Mouse (Mus musculus) forebrain, embryonic 16.5 days (tissue): ENCODE results near the gene Picalm. TPM values are rescaled to one million over a fixed set of nuclear protein-coding genes. Genes with fewer than 3 reads are reported as not detected.

Source experiments
- ATAC-seq: fragments of 200-750 bp; cut with Nextera tagmentation; 2 replicates; pipeline ENCODE4 v1.8.0; 2017; ENCODE audit warnings: mild to moderate bottlenecking, moderate library complexity
- H3K27ac ChIP-seq: fragments of 300-500 bp; sonication (generic); 2 replicates; pipeline ENCODE4 v1.5.1; 2014; ENCODE audit warnings: low read length, control low read depth
- H3K27me3 ChIP-seq: fragments of 300-500 bp; sonication (generic); replicated peaks from 2 replicates; pipeline ENCODE4 v1.6.1; 2014; ENCODE audit warnings: low read length; ENCODE audit not compliant: control insufficient read depth, insufficient read depth
- H3K36me3 ChIP-seq: fragments of 300-500 bp; sonication (generic); 2 replicates; pipeline ENCODE4 v1.6.1; 2014; ENCODE audit not compliant: control insufficient read depth, insufficient read depth
- H3K4me1 ChIP-seq: fragments of 300-500 bp; sonication (generic); replicated peaks from 2 replicates; pipeline ENCODE4 v1.6.1; 2014; ENCODE audit warnings: low read length; ENCODE audit not compliant: control insufficient read depth, insufficient read depth
- H3K4me2 ChIP-seq: fragments of 300-500 bp; sonication (generic); 2 replicates; pipeline ENCODE4 v1.6.1; 2014; ENCODE audit warnings: mild to moderate bottlenecking, low read length, control low read depth
- H3K4me3 ChIP-seq: fragments of 300-500 bp; sonication (generic); replicated peaks from 2 replicates; pipeline ENCODE4 v1.5.1; 2014; ENCODE audit warnings: mild to moderate bottlenecking, low read length, control low read depth
- H3K9ac ChIP-seq: fragments of 300-500 bp; sonication (generic); replicated peaks from 2 replicates; pipeline ENCODE4 v1.6.1; 2014; ENCODE audit warnings: low read depth, low read length, control low read depth
- H3K9me3 ChIP-seq: fragments of 300-500 bp; sonication (generic); 2 replicates; pipeline ENCODE4 v1.6.1; 2016; ENCODE audit warnings: low read length; ENCODE audit not compliant: control insufficient read depth
- WGBS: fragments of 180-500 bp; shearing (Covaris S2); extraction: QIAGEN DNeasy Blood & Tissue Kit; methylation state at CpG from one replicate; pipeline ENCODE4 v1.1.7; 2014; 5-methylcytosine and 5-hydroxymethylcytosine counted together
- polyA plus RNA-seq: library from polyadenylated mRNA; unstranded; fragments of >200 nt; fragmentation: Nextera tagmentation; extraction: Ambion mirVana; gene quantifications from 2 replicates; pipeline ENCODE4 v1.2.1, GENCODE M21; 2015

Picalm gene
- polyA plus RNA-seq, 1 experiment from 2014 or later: 51.2 TPM

DNA sequence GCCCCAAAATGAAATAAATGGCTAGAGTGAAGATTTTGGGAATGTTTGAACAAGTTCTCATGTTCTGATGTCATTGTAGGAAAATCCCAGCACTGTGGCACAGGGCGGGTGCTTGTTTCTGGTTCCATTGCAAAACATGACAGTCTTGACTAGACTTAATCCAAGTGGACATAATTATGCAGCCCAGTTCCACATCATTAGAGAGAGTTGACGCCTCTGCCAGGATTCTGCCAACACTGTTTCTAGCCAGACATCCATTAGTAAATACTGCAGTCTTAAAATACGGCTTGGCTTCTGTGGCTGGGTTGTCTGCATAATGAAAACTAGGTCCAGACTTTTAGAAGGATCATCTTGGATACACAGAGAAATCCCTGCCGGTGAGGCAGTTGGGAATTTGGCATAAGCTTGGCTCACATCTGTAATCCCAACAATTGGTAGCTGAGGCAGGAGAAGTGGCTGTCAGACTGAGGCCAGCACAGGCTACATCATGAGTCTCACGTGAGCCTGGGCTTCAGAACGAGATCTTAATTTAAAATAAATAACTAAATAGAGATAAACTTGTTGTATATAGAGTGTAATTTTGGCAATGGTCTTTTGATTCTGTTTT lies 34.1 kb upstream of the Picalm start:
- Histone ChIP-seq H3K27ac (no peak overlapping the region), H3K4me1 (peaks cover 8% of the 10 kb centered on the region), H3K36me3 (no peaks in the 10 kb centered on the region), H3K9me3 (no peaks in the 10 kb centered on the region), H3K4me2 (no peak overlapping the region), H3K4me3 (no peak overlapping the region), H3K27me3 (no peaks in the 10 kb centered on the region), H3K9ac (no peak overlapping the region)
- 34% methylated on average over 6 of the region's 6 CpGs for WGBS
- peak; percentile 94 for ATAC-seq

DNA sequence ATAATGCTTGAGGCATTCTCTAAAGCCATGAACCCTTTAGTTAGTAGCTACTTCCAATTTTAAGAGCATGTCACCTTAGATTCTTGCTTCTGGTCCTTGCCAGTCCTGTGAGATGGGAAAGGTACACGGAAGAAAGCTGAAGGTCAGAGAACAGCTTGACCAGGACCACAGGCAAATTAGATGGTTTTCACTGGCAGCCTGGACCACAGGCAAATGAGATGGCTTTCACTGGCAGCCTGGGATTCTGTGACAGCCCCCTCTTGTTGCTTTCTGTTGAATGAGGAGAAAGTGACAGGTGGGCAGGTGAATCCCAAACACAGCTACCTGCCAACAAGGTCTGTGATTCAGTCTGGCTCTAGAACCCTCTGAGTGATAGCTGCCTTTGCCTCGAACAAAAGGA lies 33.4 kb upstream of the Picalm start:
- no peak overlapping the region for H3K4me3 ChIP-seq
- H3K27me3 ChIP-seq: no peaks in the 10 kb centered on the region
- ATAC-seq: no peak
- no peak overlapping the region for H3K9ac ChIP-seq
- 58% methylated on average over 2 of the region's 2 CpGs for WGBS
- H3K9me3 ChIP-seq: no peaks in the 10 kb centered on the region
- no peak overlapping the region for H3K4me2 ChIP-seq
- no peaks in the 10 kb centered on the region for H3K36me3 ChIP-seq
- H3K4me1 ChIP-seq: peaks cover 8% of the 10 kb centered on the region
- no peak overlapping the region for H3K27ac ChIP-seq

DNA sequence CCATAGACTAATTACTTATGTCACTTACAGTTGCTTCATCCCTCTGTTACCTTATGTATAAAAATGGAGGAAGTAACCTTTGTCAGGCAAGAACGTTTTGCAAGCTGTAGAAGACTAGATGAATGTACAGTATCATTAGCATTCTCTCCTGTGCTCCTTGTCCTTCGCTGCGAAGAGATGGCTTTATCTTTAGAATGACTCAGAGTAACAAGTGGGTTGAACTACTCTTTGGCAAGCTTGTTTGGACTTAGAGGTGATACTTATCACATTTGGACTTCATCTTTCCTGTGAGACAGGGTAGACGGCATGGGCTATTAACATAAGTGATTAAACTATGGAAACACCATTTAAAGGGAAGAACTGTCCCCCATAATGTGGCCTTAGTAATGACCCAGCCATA lies 31.8 kb upstream of the Picalm start:
- no peak overlapping the region for H3K27ac ChIP-seq
- no peak for ATAC-seq
- H3K4me3 ChIP-seq: no peak overlapping the region
- H3K4me1 ChIP-seq: peaks cover 8% of the 10 kb centered on the region
- no peak overlapping the region for H3K9ac ChIP-seq
- H3K36me3 ChIP-seq: no peaks in the 10 kb centered on the region
- no peak overlapping the region for H3K4me2 ChIP-seq
- 89% methylated on average over 4 of the region's 4 CpGs for WGBS
- H3K9me3 ChIP-seq: no peaks in the 10 kb centered on the region
- H3K27me3 ChIP-seq: no peaks in the 10 kb centered on the region

DNA sequence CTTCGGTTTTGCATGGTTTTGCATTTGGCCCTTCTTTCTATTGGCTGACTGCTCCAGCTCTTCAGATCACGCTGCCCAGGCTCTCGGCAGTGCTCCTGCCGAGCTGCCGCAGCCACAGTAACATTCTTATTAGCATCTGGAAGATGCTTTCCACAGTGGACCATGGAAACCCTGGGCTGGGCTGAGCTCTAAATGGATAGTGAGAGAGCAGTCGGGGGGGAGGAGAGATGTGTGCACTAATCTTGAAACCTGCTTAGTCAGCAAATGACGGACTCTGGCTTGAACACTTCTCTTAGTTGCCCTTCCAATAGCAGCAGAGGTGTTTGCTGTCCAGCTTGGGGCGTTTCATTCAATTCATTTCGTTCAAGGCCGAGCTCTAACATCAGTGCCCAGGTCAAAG lies 30.8 kb upstream of the Picalm start:
- Histone ChIP-seq H3K9me3 (no peaks in the 10 kb centered on the region), H3K27me3 (no peaks in the 10 kb centered on the region), H3K36me3 (no peaks in the 10 kb centered on the region), H3K9ac (no peak overlapping the region), H3K4me1 (peaks cover 8% of the 10 kb centered on the region), H3K27ac (no peak overlapping the region), H3K4me3 (no peak overlapping the region), H3K4me2 (peak overlapping the region; percentile 14)
- WGBS: 46% methylated on average over 10 of the region's 10 CpGs
- no peak for ATAC-seq

DNA sequence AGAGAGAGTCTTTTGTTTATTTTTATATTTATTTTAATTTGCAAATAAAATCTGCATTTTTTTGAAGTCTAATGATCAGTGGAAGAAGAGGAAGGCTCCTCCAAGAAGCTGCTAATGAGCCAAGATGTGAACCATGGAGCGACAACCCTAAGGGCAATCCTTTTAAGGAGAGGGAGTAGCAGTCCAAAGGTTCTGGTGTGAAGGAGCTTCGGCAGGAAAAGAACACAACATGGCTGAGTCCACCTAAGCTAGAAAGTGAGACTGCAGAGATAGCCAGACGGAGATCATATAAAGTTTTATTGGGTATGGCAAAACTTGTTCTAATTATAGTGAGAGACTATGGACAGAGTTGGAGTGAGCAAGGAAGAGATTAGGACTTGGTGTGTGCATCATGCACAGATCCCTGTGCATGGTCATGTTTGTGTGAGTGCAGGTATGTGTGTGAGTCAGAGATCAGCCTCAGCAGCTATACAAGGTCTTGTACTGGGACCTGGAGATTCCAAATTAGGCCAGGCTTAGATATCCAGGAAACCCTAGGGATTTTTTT lies 29.3 kb upstream of the Picalm start:
- H3K4me2 ChIP-seq: no peak overlapping the region
- no peaks in the 10 kb centered on the region for H3K36me3 ChIP-seq
- peaks cover 7% of the 10 kb centered on the region for H3K4me1 ChIP-seq
- no peak overlapping the region for H3K9ac ChIP-seq
- no peaks in the 10 kb centered on the region for H3K27me3 ChIP-seq
- H3K4me3 ChIP-seq: no peak overlapping the region
- no peak for ATAC-seq
- no peaks in the 10 kb centered on the region for H3K9me3 ChIP-seq
- H3K27ac ChIP-seq: no peak overlapping the region
- WGBS: 86% methylated on average over 3 of the region's 3 CpGs

DNA sequence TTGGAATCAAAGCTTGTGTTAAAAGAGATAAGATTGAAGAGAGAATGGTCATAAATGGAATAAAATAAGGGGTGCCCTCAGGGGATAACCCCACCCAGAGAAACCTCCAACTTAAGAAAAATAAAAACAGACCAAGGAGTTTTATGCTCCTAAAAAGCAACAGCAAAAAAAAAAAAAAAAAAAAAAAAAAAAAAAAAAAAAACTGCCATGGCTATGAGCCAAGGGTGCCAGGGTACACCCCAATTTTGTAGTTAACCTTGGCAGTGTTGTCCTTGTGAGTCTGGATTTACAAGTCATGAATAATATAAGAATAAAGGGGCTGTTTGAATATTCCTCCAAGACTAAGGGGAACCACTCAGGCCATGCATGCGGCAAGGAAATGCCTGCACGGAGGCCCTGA lies 13.9 kb upstream of the Picalm start:
- no peak overlapping the region for H3K4me3 ChIP-seq
- no peaks in the 10 kb centered on the region for H3K27me3 ChIP-seq
- no peak overlapping the region for H3K9ac ChIP-seq
- WGBS: 79% methylated on average over 2 of the region's 2 CpGs
- H3K27ac ChIP-seq: no peak overlapping the region
- no peak for ATAC-seq
- no peaks in the 10 kb centered on the region for H3K4me1 ChIP-seq
- no peaks in the 10 kb centered on the region for H3K36me3 ChIP-seq
- no peak overlapping the region for H3K4me2 ChIP-seq
- H3K9me3 ChIP-seq: no peaks in the 10 kb centered on the region

DNA sequence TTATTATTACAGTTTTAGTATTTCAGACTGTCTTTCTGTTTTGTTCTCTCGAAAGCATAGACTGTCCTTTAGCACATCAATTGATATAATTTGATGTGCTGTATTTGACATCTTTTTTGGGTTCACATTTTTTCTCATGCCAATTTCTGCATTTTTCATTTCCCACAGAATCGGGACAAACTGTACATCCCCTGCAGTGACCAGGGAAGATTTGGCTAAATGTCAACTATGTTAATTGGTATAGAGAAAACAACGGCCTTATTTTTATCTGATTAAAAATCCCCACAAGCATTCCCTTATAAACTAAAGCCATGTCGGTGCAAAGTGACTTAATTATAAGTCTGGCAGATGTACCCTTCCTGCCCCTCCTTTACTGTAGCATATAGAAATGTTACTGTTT lies 9.9 kb upstream of the Picalm start:
- Histone ChIP-seq H3K4me3 (no peak overlapping the region), H3K27ac (no peak overlapping the region), H3K36me3 (no peaks in the 10 kb centered on the region), H3K27me3 (no peaks in the 10 kb centered on the region), H3K4me1 (no peaks in the 10 kb centered on the region), H3K9me3 (no peaks in the 10 kb centered on the region), H3K4me2 (no peak overlapping the region), H3K9ac (no peak overlapping the region)
- 37% methylated on average over 4 of the region's 4 CpGs for WGBS
- no peak for ATAC-seq

DNA sequence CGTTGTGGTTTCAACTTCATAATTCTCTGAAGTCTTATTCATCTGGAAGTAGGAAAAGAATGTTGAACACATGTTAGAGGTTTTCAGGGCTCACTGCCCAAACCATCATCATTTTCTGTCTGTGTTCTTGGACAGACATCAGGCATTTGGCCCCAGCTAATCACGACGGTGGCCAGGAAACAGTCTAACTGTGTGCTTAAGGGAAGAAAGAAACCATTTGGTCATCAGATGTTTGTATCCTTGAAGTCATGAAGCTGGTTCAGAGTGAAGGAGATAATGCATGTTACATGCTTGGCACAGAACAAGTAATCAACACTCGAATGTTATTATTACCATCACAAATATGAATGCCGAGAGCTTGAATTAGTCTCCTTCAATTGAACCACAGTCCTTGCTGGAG lies 5.0 kb upstream of the Picalm start:
- WGBS: 88% methylated on average over 5 of the region's 5 CpGs
- Histone ChIP-seq H3K9ac (no peak overlapping the region), H3K27ac (no peak overlapping the region), H3K36me3 (no peaks in the 10 kb centered on the region), H3K4me2 (no peak overlapping the region), H3K27me3 (no peaks in the 10 kb centered on the region), H3K9me3 (no peaks in the 10 kb centered on the region), H3K4me1 (peaks cover 11% of the 10 kb centered on the region), H3K4me3 (no peak overlapping the region)
- ATAC-seq: no peak

DNA sequence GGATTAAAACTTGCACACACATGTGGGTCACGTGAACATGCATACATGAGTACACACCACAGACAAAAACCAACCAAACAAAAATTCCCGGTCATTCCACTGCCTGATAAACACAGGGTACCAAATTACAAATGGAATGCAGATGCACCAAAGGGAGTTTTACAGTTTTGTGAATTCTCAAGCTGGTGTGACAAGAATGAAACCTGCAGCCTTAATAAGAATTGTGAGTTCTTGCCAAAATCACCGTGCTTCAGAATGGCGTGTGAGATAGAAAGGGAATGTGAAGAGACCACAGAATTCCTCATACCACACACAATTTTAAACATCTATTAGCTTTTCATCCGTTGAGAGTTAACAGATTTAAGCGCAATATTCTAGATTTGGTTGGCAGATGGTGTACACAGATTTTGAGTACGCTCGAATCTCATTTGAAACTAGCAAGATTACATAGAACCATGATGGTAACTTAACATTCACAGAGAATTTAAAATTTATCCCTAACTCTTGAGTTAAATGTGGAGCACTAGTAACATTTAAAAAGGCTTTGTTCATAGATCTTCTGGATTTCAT lies 1.3 kb upstream of the Picalm start:
- H3K9me3 ChIP-seq: no peaks in the 10 kb centered on the region
- H3K27ac ChIP-seq: peak overlapping the region; percentile 96
- WGBS: 47% methylated on average over 8 of the region's 8 CpGs
- H3K4me1 ChIP-seq: peaks cover 19% of the 10 kb centered on the region
- H3K4me3 ChIP-seq: peak overlapping the region; percentile 96
- H3K4me2 ChIP-seq: peak overlapping the region; percentile 75
- H3K9ac ChIP-seq: peak overlapping the region; percentile 97; the same call in 1 of the 2 replicates
- H3K36me3 ChIP-seq: no peaks in the 10 kb centered on the region
- H3K27me3 ChIP-seq: no peaks in the 10 kb centered on the region
- no peak for ATAC-seq
